Mouse (Mus musculus) mesoderm, embryonic 11.5 days (tissue): ENCODE measurements around the gene Hpdl.
A peak's percentile ranks its signal among the peaks of the same experiment; 100 is the strongest.
"Not testable (repeated sequence)": the region's sequence is repeated elsewhere in the genome, so short reads cannot be mapped to it uniquely, and the experiment has no call there.

Source experiments
- DNase-seq: peaks from one replicate; pipeline ENCODE4 v3.0.0-alpha.2; 2012; ENCODE audit warnings: low read depth, low spot score

Gene Hpdl

DNA sequence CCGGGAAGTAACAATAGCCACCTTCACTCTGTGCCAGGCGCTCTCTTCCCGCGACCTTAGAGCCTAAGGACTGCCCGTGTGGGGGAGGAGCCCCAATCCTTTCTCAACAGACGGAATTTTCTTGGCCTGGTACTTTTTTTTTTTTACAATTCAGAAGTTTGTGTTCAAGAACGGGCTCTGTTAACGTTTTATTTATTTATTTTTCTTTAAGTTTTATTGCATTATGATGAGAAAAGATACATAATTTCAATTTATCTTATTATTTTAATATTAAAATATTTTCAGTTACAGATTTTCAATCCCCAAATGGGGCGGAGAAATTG is at the start of gene Hpdl:
TSS of gene Hpdl (minus strand) at position 14 of the 323 bp plus-strand sequence.
- no peak for DNase-seq

DNA sequence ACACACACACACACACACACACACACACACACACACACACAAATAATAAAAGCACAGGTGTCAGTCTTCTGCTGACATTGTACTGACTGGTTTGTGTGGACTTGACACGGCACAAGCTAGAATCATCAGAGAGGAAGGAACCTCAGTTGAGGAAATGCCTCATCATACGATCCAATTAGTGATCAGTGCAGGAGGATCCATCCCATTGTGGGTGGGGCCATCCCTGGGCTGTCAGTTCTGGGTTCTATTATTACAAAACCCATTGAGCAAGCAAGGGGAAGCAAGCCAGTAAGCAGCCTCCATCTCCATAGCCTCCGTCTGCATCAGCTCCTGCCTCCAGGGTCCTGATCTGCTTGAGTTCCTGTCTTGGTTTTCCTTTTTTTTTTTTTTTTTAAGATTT is 48.4 kb upstream of the Hpdl start:
- no peak for DNase-seq

DNA sequence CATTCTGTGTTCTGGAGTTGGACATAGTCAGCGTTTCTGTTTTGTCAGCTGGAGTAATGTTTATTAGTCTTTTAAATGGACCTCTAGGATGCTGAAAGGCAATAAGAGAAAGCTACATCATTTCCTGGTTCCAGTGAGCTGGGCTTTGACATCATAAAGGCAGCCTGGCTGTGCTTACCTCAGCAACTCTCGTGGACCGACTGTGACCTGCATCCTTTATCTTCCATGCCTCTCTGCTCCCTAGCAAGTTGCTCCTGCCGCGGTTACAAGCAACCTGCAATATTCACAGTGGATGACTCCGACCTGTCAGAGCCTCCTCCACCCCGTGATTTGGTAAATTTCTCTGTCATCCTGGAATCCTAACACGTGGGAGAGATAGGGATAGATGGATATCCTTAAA is 40.5 kb upstream of the Hpdl start:
- DNase-seq = no peak

DNA sequence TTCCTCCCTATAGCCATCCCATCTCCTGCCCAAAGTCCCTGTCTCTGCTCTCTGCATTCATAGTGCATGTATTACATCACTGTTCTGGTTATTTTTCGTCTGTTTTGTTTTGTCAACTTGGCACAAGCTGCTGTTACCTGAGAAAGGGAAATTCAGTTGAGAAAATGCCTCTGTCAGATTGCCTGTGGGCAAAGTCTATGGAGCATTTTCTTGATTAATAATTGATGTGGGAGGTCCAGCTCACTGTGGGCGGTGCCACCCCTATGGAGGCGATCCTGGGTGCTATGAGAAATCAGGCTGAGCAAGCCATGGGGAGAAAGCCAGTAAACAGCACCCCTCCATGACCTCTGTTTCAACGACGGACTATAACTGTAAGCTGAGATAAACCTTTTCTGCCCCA is 38.2 kb upstream of the Hpdl start:
- no peak for DNase-seq

DNA sequence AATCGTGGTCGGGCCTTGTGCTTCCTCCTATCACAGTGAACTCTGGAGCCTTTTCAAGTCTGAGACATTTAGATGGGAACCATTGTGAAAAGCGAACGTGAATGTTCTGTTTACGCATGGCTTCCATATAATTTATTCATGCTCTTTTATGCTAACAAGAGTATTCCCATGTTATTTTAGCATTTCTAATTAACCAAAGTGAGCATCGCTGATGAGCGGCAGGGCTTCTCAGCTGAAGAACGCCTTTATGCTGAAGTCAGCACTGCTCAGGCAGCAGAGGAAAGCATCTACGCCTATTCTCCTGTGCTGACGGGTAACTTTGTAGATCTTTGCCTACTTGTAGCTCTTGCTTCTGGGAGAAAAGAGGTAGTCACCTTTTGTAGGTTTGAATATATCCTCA is 35.7 kb upstream of the Hpdl start:
- no peak for DNase-seq

DNA sequence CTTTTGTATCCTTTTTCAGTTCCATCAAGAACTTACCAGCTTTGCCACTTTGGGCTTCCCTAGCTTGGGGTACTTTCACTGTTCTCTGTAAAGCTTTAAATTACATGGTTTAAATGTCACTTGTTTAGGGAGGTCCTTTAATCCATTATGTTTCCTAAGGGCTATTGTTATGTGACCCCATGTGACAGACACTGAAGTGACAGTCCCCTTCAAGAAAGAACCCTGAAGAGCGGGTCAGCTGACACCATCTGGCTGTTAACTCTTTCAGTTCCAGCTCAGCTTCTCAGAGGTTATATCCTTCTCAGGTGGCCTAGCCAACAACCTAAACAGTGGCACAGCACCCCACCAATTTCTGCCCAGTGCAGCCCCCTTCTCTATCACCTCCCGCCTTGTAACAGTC is 32.8 kb upstream of the Hpdl start:
- DNase-seq = peak; percentile 24

DNA sequence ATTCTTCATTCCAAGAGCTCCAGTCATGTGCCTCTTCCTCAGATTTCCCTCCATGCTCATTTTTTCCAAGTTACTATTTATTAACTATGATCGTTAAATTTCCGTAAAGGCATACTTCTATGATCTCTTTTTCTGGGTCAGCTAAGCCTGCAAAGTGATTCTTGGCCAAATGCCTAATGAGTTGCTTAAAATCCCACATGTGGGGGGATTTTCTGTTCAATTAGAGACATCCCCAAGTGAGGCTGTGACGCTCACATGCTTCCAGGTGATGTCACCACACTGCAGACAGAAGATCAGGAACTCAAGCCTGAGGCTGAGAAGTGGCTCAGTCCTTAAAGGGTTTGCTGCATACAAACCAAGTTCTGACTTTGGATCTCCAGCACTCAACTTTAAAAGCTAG is 28.4 kb upstream of the Hpdl start:
- no peak for DNase-seq

DNA sequence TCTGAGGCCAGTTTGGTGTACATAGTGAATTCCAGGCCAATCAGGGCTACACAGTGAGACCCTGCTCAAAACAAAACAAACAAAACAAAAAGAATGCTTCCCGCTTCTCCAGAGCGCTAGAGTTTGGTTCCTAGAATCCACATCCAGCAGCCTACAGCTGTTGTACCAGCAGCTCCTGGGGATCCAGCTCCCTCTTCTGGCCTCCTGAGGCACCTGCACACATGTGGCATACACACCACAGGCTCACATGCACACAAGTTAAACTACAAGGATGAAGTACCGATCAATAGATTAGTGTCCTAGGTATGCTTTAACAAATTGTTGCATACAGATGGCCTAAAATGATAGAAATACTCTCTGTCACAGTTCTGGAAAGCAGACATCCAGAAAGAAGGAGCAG is 22.8 kb upstream of the Hpdl start:
- DNase-seq = no peak

DNA sequence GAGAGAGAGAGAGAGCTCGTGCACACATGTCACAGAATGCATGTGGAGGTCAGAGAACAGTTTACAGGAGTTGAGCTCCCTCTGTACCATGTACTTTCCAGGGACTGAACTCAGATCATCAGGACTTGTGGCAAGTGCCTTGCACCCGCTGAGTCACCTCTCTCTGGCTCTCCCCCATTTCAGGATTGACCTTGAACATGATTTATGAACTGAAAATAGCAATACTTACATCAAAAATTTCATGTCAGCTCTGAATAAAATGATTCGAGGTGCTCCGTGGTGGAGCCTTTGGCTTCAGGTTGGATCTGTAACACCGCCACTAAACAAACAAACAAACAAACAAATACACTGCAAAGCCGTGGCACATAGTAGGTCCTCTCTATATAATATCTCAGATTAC is 19.3 kb upstream of the Hpdl start:
- no peak for DNase-seq

DNA sequence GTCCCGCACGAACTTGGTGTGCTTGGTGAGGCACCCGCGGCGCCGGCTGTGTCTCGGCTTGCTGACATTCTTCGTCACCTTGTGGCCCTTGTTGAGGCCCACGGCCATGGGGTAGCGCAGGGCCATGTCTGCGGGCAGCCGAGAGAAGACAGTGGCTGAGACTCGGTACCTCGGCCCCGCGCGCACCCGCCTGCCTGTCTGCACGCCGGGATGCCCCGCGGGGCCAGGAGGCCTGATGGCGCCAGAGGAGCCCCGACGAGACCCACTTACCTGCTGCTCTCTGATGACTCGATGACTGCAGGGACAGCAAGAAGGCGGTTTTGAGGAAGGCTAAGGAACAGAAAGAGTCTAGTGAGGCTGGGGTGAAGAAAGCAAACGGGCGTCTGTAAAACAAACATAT is 18.6 kb upstream of the Hpdl start:
- not testable (repeated sequence) for DNase-seq

DNA sequence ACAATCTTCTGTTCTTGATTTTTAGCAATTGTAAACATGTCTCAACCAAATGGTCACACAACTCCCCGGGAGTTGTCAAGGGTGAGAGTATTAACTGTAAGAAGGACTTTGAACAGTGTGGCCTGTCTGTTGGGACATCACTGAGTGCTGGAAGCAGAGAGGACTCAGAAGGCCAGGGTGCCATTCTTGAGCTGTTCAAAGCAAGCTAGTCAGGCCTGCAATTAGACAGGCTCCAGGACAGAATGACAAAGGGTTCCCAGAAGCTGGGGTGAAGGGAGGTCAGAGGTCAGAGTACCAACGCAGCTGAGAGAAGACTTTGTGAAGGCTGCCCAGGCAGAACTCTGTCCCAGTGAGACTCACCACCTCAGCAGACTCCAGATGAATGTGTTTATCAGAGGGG is 17.5 kb upstream of the Hpdl start:
- DNase-seq = no peak

DNA sequence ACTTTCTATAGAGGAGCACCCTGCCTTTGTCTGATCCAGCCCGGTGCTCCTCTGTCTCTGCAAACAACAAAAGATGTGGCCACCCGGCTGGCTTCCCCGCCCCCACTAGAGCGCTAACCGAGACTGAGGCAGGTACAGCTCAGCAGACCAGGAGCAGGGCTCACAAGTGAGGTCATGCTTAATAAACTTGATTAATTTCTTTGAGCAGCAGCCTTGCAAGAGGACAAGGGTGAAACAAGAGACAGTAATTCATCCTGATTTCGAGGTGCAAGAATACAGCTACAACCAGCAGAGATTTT is 8.5 kb upstream of the Hpdl start:
- peak; percentile 68 for DNase-seq

DNA sequence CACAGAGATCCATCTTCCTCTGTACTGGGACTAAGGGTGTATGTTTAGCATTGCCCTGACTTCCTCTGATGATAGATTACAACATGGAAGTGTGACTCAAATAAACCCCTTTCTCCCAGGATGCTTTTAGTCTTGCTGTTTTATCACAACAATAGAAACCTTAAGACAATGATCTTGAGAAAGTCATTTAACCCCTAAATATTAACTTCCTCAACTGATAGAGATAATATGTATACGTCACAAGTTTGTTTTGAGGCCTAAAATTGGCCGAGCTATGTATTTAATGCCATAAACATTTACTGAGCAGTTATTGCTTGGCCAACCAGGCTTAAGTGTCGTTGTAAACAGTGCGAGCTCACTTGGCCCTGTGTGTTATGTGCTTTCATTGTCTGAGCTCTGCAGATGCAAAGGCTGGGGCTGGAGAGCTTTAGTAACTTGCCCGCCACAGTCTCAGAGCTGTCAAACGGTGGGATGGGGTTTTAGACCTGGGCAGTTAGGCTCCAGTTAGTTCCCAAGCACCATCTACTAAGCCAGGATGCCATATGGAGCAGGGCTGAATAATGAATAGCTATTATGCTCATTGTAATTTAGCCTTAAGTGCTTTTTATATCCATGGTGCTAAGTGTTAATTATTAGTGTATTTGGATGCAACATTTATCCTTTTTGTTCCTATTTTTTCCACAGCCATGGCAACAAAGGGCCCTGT is 8.0 kb upstream of the Hpdl start:
- DNase-seq = no peak

DNA sequence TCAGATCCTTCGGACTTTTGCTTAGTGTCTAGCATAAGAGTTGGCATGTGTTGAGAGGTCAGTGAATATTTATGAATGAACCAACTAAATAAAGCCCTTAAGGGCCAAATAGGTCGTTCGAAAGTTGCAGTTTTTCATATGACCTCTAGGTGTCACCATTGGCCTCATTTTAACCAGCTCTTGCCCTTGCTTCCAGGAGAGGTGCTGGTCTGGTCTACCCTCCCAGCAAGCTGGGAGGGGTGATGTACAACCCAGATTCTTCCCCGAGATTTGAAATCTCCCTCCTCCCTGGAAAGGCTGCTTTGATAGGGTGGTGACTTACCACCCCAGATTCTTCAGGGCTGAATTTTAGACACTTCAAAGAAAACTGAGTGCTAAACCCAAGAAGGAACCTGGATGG is 6.3 kb upstream of the Hpdl start:
- DNase-seq = peak; percentile 88

DNA sequence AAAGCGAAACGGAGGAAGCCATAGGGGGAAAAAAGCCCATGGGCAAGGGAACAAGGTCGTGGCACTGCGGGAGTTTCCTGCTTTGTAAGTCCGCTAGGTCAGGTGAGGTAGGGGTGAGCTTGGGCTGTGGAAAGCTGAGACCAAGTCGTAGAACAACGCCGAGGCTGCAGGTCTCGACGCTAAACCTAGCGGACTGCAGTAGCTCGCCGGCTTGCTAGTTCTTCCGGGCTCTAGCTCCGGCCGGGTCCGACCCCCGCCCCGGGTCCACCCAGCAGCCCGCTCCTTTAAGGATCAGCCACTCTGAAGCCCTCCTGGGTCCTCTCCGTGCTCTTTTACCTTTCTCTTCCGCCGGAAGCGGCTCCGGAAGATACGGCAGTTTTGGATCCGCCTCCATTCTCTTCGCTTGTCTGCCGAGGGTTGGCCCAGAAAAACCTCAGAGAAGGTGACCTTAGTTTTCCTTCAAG is 3.1 kb upstream of the Hpdl start:
- peak; percentile 56 for DNase-seq

DNA sequence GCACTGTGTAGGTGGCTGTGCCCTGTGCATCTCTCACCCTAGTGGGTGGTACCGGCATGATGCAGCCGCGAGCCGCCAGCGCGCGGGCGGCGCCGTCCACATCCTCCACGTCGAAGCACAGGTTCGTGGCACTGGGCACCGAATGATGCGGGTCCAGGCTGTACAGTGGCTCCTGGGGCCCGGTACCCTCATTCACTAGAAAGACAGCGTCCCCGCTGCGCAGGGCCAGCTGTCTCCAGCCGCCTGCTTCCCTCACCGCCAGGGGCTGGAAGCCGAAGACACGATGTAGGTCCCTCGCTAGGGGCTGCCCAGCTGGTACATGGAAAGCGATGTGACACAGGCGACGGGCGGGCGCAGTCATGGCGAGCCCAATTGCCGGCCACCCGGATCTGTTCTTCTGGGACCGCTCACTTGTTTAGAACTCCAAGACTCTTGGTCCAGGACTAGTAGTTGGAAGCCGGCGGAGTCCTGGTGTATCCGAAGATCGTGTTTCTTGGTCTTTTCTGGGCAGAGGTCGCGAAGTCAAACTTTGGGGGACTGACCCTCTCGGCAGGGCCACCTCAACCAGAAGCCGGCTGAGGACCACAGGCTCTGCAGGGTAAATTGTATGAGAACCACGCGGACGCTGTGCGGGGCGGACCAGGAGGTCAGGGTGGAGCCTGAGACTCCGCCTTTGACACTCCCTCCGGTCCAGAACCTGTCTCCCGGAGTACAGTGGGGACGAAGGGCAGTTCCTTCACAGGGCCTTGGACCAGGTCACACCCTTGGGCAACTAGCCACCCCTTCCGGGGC is 409 bp downstream of the Hpdl start:
- peak; percentile 63 for DNase-seq

DNA sequence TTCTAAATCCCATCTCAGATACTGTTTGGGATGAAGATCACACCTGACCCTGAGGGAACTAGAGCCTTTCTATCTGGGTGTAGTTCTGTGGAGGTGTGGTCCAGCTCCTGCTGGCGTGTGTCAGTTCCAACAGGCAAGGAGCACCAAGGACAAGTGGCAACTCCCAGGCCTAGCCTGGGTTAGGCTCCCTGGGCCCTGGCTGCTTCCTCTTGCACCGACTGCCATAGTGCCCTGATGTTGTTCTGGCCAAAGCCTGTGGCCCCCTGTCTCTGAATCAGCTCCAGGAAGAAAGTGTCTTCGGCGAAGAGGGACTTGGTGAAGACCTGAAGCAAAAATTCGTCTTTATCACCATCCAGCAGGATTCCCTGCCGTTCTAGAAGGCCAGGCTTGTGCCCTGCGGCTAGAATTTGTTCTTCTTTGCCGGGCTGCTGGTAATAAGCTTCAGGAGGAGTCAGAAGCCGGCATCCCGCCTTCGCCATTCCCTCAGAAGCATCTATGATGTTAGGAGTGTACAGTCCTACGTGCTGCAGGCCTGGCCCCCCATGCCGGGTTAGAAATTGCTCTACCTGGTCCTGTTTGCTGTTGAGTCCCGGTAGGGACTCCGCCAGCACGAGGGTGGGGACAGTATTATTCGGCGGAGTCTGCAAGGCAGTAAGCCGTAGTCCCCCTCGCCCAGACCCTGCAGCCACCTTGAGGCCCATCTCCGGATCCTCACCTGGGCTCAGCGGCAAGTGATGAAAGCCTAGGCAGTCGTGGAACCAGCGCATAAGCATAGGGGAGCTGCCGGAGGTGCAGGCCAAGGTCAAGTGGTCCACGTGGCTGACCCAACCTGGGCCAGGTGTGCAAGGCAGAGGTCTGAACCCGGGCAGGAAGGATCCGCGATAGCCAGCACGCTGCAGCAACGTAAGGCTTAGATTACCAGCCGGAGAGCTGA is 1.3 kb downstream of the Hpdl start:
- DNase-seq = no peak

DNA sequence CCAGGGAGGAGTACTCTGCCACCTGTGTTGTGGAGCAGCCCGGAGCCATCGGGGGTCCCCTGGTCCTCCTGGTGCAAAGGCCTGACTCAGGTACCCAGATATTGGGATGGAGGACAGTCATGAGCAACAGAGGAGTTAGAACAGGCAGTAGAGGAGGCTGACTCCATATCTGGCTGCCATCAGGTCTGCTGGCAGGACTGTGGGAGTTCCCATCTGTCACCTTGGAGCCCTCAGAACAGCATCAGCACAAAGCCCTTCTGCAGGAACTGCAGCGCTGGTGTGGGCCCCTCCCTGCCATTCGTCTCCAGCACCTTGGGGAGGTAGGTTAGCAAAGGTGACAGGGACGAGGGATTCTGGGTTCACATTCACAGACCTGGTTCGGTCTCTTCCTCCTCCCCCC is 4.0 kb downstream of the Hpdl start:
- DNase-seq = no peak

DNA sequence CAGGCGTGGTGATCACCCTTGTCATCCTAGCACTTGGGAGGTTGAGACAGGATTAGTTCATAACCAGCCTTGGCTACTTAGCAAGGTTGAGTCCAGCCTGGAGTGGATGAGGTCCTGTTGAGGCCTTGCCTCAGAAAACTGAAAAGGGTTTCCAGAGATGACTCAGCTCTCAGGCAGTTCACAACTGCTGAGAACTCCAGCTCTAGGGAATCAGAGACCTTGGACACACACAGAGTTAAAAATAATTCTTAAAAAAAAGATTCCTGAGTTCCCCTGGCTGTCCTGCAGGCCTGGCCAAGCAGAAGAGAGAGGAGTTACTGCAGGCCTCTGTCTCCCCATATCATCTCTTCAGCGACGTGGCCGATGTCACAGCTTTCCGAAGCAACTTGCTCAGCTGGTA is 6.2 kb downstream of the Hpdl start:
- no peak for DNase-seq

DNA sequence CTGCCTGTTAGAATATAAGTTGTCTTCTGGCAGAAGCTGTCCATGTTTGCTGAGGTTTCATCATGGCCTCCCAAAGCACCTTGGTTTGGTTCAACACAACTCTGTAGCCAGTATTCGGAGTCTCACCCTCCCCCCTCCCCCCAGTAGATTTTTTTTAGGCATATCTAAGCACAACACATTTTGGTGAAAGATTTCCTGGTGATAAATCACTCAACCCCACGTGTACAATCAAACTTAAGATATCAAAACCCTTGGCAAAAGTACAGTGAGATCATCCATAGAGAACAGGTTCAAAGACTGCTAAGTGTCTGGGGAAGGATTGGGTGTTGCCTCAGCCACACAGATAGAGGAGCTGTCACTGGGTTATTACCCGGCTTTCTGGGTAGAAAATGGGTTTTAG is 10.5 kb downstream of the Hpdl start:
- DNase-seq = no peak

DNA sequence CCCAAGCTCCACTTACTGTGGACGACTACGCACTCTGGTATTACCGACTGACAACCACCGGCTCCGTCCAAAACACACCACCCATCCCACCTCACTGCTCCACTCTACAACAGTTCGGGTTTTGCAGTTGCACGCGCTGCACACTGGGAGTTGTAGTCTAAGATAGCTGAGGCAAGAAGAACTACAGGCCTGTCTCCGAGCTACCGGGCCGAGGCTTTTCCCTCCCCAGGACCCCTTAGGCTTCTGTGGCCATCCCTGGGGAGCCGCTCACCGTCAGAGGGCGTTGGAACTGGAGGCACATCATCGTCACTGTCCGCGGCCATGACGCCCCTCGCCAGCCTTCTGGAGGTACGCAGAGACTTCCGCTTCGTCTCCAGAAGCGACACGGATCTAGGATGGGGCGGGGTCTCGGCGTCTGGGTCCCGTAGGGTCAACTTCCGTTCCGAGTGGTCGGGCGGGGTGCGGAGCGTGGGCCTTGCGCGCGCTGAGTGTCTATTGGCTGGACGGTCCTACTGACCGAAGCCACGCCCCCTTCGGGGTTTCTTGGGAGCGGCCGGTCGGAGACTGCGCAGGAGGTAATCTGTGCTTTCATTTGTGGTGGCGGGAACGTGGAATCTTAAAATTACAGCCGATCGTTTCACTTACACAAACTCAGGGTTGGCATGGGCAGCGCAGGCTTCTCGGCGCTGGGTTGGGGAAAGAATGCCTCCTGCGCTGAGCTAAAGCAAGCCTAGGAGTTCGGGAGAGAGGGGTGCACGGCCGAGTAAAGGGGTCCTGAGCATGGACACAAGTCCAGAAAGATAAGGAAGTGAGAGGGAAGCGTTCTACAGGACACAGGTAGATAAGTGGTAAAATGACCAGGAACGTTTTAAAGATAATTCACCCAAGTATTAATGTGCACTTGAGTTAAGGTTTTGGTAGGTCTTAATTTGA is 14.0 kb downstream of the Hpdl start, which contains the start of the genes Toe1 and Mutyh:
TSS of gene Toe1 (minus strand) at position 444 of the 933 bp plus-strand sequence.
TSS of gene Mutyh (plus strand) at position 527 of the 933 bp plus-strand sequence.
- peak; percentile 98 for DNase-seq
